Mouse (Mus musculus) CH12.LX (cell line): Measurements from ENCODE around the gene Polr1d. TPM values are rescaled to one million over a fixed set of nuclear protein-coding genes. Genes with fewer than 3 reads are reported as not detected.

Experiments
- DNase-seq: peaks from one replicate; pipeline ENCODE4 v3.0.0-alpha.2; 2013; ENCODE audit errors: extremely low read depth
- H3K27ac ChIP-seq: 2 replicates; pipeline ENCODE4 v1.5.1; 2012; ENCODE audit warnings: low read depth, mild to moderate bottlenecking, control low read depth, moderate library complexity; ENCODE audit not compliant: insufficient read depth
- H3K27me3 ChIP-seq: replicated peaks from 2 replicates; pipeline ENCODE3; 2012; ENCODE audit warnings: inconsistent platforms
- H3K36me3 ChIP-seq, 2 experiments: replicated peaks in 1 of 2; 2 replicates each; pipeline versions ENCODE3 to v1.6.1; 2012; ENCODE audit warnings: inconsistent platforms in 1 of 2, low read length in 1 of 2, mild to moderate bottlenecking in 1 of 2, mixed read lengths in 1 of 2, moderate library complexity in 1 of 2; ENCODE audit not compliant: control insufficient read depth in 1 of 2, insufficient read depth in 1 of 2
- H3K4me1 ChIP-seq, 2 experiments: 2 replicates each; pipeline ENCODE4 v1.6.1; 2012; ENCODE audit warnings: inconsistent platforms in 1 of 2, moderate library complexity in 1 of 2; ENCODE audit not compliant: insufficient read depth in 2 of 2, control insufficient read depth in 1 of 2
- H3K4me2 ChIP-seq: 2 replicates; pipeline ENCODE4 v1.6.1; 2012; ENCODE audit warnings: low read depth, mild to moderate bottlenecking, control low read depth; ENCODE audit not compliant: poor library complexity, insufficient read depth, severe bottlenecking
- H3K4me3 ChIP-seq, 3 experiments: fragments of 150-350 bp in 1 of 3; sonication (generic) in 1 of 3; replicated peaks in 1 of 3; 2 replicates each; pipeline versions ENCODE3 to v1.5.1; 2011 to 2012; ENCODE audit warnings: low read depth in 2 of 3, low read length in 2 of 3, mild to moderate bottlenecking in 2 of 3, moderate library complexity in 2 of 3, control low read depth in 1 of 3, improper control_type of control experiment in 1 of 3, inconsistent platforms in 1 of 3, mixed read lengths in 1 of 3; ENCODE audit not compliant: poor library complexity in 1 of 3
- H3K79me2 ChIP-seq: replicated peaks from 2 replicates; pipeline ENCODE4 v1.6.1; 2012; ENCODE audit warnings: mild to moderate bottlenecking, moderate library complexity; ENCODE audit not compliant: control insufficient read depth, poor library complexity, insufficient read depth, severe bottlenecking; ENCODE audit errors: extremely low read depth
- H3K9ac ChIP-seq: 2 replicates; pipeline ENCODE4 v1.6.1; 2012; ENCODE audit warnings: low read depth, mild to moderate bottlenecking, control low read depth, moderate library complexity; ENCODE audit not compliant: insufficient read depth
- H3K9me3 ChIP-seq: replicated peaks from 2 replicates; pipeline ENCODE3; 2012; ENCODE audit warnings: low read length, inconsistent platforms, mixed read lengths
- BHLHE40 ChIP-seq: IDR thresholded peaks from 2 replicates; pipeline ENCODE4 v1.6.1; 2011; ENCODE audit warnings: mild to moderate bottlenecking, low read depth, low read length, improper control_type of control experiment
- CHD1 ChIP-seq: IDR thresholded peaks from 2 replicates; pipeline ENCODE4 v1.6.1; 2012; ENCODE audit warnings: low read depth, low read length, improper control_type of control experiment, inconsistent platforms
- CHD2 ChIP-seq: IDR thresholded peaks from 2 replicates; pipeline ENCODE4 v1.6.1; 2011; ENCODE audit warnings: low read length, improper control_type of control experiment
- CTCF ChIP-seq, 2 experiments: IDR thresholded peaks in 1 of 2; conservative IDR thresholded peaks in 1 of 2; 2 replicates each; pipeline ENCODE4 v1.5.1; 2011 to 2012; ENCODE audit warnings: low read depth in 2 of 2, low read length in 2 of 2, improper control_type of control experiment in 1 of 2, inconsistent platforms in 1 of 2, mild to moderate bottlenecking in 1 of 2, moderate library complexity in 1 of 2
- E2F4 ChIP-seq: IDR thresholded peaks from 2 replicates; pipeline ENCODE4 v1.6.1; 2011; ENCODE audit warnings: low read depth, low read length, improper control_type of control experiment; ENCODE audit not compliant: insufficient replicate concordance
- ELF1 ChIP-seq: IDR thresholded peaks from 2 replicates; pipeline ENCODE4 v1.6.1; 2014; ENCODE audit warnings: low read depth, mild to moderate bottlenecking, inconsistent platforms, low read length, improper control_type of control experiment
- EP300 ChIP-seq: IDR thresholded peaks from 2 replicates; pipeline ENCODE4 v1.6.1; 2011; ENCODE audit warnings: low read length, improper control_type of control experiment
- ETS1 ChIP-seq: conservative IDR thresholded peaks from 2 replicates; pipeline ENCODE4 v1.6.1; 2012; ENCODE audit warnings: low read depth, mild to moderate bottlenecking, inconsistent platforms, low read length, improper control_type of control experiment, moderate library complexity
- GABPA ChIP-seq: IDR thresholded peaks from 2 replicates; pipeline ENCODE4 v1.6.1; 2012; ENCODE audit warnings: low read depth, low read length, improper control_type of control experiment, inconsistent platforms; ENCODE audit not compliant: insufficient replicate concordance
- IRF4 ChIP-seq: IDR thresholded peaks from 2 replicates; pipeline ENCODE4 v1.6.1; 2014; ENCODE audit warnings: low read depth, mild to moderate bottlenecking, inconsistent platforms, low read length, improper control_type of control experiment
- JUN ChIP-seq: IDR thresholded peaks from 2 replicates; pipeline ENCODE4 v1.6.1; 2011; ENCODE audit warnings: low read depth, mild to moderate bottlenecking, low read length, improper control_type of control experiment, moderate library complexity; ENCODE audit not compliant: insufficient read depth
- KAT2A ChIP-seq: IDR thresholded peaks from 2 replicates; pipeline ENCODE4 v1.6.1; 2012; ENCODE audit warnings: low read length, improper control_type of control experiment, inconsistent platforms; ENCODE audit not compliant: insufficient replicate concordance
- MAFK ChIP-seq: IDR thresholded peaks from 2 replicates; pipeline ENCODE4 v1.6.1; 2011; ENCODE audit warnings: low read length, improper control_type of control experiment; ENCODE audit not compliant: insufficient replicate concordance
- MAX ChIP-seq: IDR thresholded peaks from 2 replicates; pipeline ENCODE4 v1.6.1; 2011; ENCODE audit warnings: low read length, improper control_type of control experiment
- MAZ ChIP-seq: IDR thresholded peaks from 2 replicates; pipeline ENCODE4 v1.6.1; 2012; ENCODE audit warnings: low read depth, mild to moderate bottlenecking, inconsistent platforms, low read length, improper control_type of control experiment, moderate library complexity
- MEF2A ChIP-seq: IDR thresholded peaks from 2 replicates; pipeline ENCODE4 v1.6.1; 2014; ENCODE audit warnings: low read depth, mild to moderate bottlenecking, inconsistent platforms, low read length, improper control_type of control experiment, borderline replicate concordance
- MYC ChIP-seq: IDR thresholded peaks from 2 replicates; pipeline ENCODE4 v1.6.1; 2011; ENCODE audit warnings: low read depth, mild to moderate bottlenecking, improper control_type of control experiment, low read length
- NELFE ChIP-seq: IDR thresholded peaks from 2 replicates; pipeline ENCODE4 v1.6.1; 2011; ENCODE audit warnings: low read depth, low read length, improper control_type of control experiment
- NRF1 ChIP-seq: IDR thresholded peaks from 2 replicates; pipeline ENCODE4 v1.6.1; 2014; ENCODE audit warnings: low read depth, mild to moderate bottlenecking, inconsistent platforms, low read length, improper control_type of control experiment, moderate library complexity
- PAX5 ChIP-seq: IDR thresholded peaks from 2 replicates; pipeline ENCODE4 v1.6.1; 2012; ENCODE audit warnings: low read length, inconsistent platforms, mixed read lengths
- RAD21 ChIP-seq: IDR thresholded peaks from 2 replicates; pipeline ENCODE4 v1.6.1; 2011; ENCODE audit warnings: low read depth, mild to moderate bottlenecking, low read length, improper control_type of control experiment, moderate library complexity
- SIN3A ChIP-seq: IDR thresholded peaks from 2 replicates; pipeline ENCODE4 v1.6.1; 2012; ENCODE audit warnings: low read length, improper control_type of control experiment, inconsistent platforms
- SMC3 ChIP-seq: IDR thresholded peaks from 2 replicates; pipeline ENCODE4 v1.6.1; 2011; ENCODE audit warnings: low read depth, low read length, improper control_type of control experiment
- TBP ChIP-seq: conservative IDR thresholded peaks from 2 replicates; pipeline ENCODE4 v1.6.1; 2011; ENCODE audit warnings: low read depth, low read length, improper control_type of control experiment
- TCF12 ChIP-seq: IDR thresholded peaks from 2 replicates; pipeline ENCODE4 v1.6.1; 2014; ENCODE audit warnings: low read depth, mild to moderate bottlenecking, inconsistent platforms, low read length, improper control_type of control experiment
- USF2 ChIP-seq: conservative IDR thresholded peaks from 2 replicates; pipeline ENCODE4 v1.6.1; 2011; ENCODE audit warnings: low read depth, low read length, improper control_type of control experiment
- ZKSCAN1 ChIP-seq: IDR thresholded peaks from 2 replicates; pipeline ENCODE4 v1.6.1; 2012; ENCODE audit warnings: low read depth, inconsistent platforms, low read length, improper control_type of control experiment, borderline replicate concordance
- ZMIZ1 ChIP-seq: IDR thresholded peaks from 2 replicates; pipeline ENCODE4 v1.6.1; 2012; ENCODE audit warnings: low read depth, mild to moderate bottlenecking, inconsistent platforms, low read length, improper control_type of control experiment
- ZNF384 ChIP-seq: IDR thresholded peaks from 2 replicates; pipeline ENCODE4 v1.6.1; 2012; ENCODE audit warnings: low read depth, low read length, improper control_type of control experiment, inconsistent platforms
- dilution Hi-C: fragments of 300-500 bp; cut with MboI; formaldehyde crosslinking; loops from 2 replicates; pipeline ENCODE4 v1.14.3; 2020; ENCODE audit warnings: low sequenced_read_pairs; ENCODE audit not compliant: extremely low pct_unique_long_range_greater_than_20kb, extremely low pct_ligation_motif_present
- in situ Hi-C: fragments of 300-500 bp; cut with MboI; formaldehyde crosslinking; loops from 3 replicates; pipeline ENCODE4 v1.14.3; 2019; ENCODE audit warnings: low sequenced_read_pairs, low pct_ligation_motif_present, low pct_unique_long_range_greater_than_20kb, mixed read lengths
- polyA plus RNA-seq: library from polyadenylated mRNA; unstranded; fragments of >175 nt; gene quantifications from 2 replicates; pipeline ENCODE4 v1.2.1, GENCODE M21; 2012; ENCODE audit warnings: low read depth; ENCODE audit not compliant: insufficient read length
- total RNA-seq, 2 experiments: library from RNA; depleted of rRNA; stranded (reverse); fragments of 300-350 nt in 1 of 2; fragments of >200 nt in 1 of 2; gene quantifications; 2 replicates each; pipeline ENCODE4 v1.2.3; 2012 to 2014

Polr1d gene
- total and polyA plus RNA-seq, 3 experiments, result 293 to 354 (median 300) TPM

GRCm38 (mm10) chr5:147054747-147055270 lies 22.0 kb upstream of the Polr1d start:
- DNase-seq, result no peak
- Histone ChIP-seq H3K4me1 (peaks cover 4 to 63% of the 10 kb centered on the region in 2 experiments; a peak in 3 of 4 replicates), H3K9me3 (no peaks in the 10 kb centered on the region), H3K36me3 (no peaks in the 10 kb centered on the region), H3K4me2 (no peak overlapping the region; the same call in 1 of the 2 replicates), H3K27me3 (no peaks in the 10 kb centered on the region), H3K79me2 (peaks cover 78% of the 10 kb centered on the region), H3K27ac (peak overlapping the region; percentile 61), H3K4me3 (no peak overlapping the region), H3K9ac (no peak overlapping the region)
- TF ChIP-seq NELFE (no peak), SIN3A (0 out of 2 replicates have a peak, but pooled peaks have one; percentile 14), MEF2A (no peak), ZNF384 (peak; percentile 62), MAX (no peak), USF2 (no peak)
- dilution Hi-C loops (no loop called here), in situ Hi-C loops (no loop called here)

GRCm38 (mm10) chr5:147055572-147056245 lies 21.1 kb upstream of the Polr1d start:
- dilution Hi-C loops, result no loop called here
- H3K27me3 ChIP-seq, result no peaks in the 10 kb centered on the region
- no peaks in the 10 kb centered on the region for H3K36me3 ChIP-seq
- in situ Hi-C loops, result no loop called here
- DNase-seq, result peak; percentile 94
- no peaks in the 10 kb centered on the region for H3K9me3 ChIP-seq
- peak overlapping the region; percentile 81 for H3K4me2 ChIP-seq
- H3K4me1 ChIP-seq, result peaks cover 3 to 63% of the 10 kb centered on the region in 2 experiments; a peak in 3 of 4 replicates
- peaks cover 77% of the 10 kb centered on the region for H3K79me2 ChIP-seq
- peak overlapping the region; percentile 24 to 41 (median 29) for H3K4me3 ChIP-seq
- H3K27ac ChIP-seq, result peak overlapping the region; percentile 93
- peak overlapping the region; percentile 85 for H3K9ac ChIP-seq
- TF ChIP-seq IRF4 (peak; percentile 69), MYC (peak; percentile 87), RAD21 (no peak; the same call in 1 of the 2 replicates), USF2 (no peak), TBP (peak; percentile 89), ETS1 (peak; percentile 97), ZKSCAN1 (no peak), BHLHE40 (peak; percentile 83), MAZ (peak; percentile 82; the same call in 1 of the 2 replicates), NELFE (no peak; the same call in 1 of the 2 replicates), KAT2A (no peak), GABPA (no peak), TCF12 (peak; percentile 91), EP300 (peak; percentile 91), MAX (peak; percentile 77), MEF2A (peak; percentile 84), MAFK (peak; percentile 100), CHD2 (peak; percentile 67), ZNF384 (no peak), ELF1 (no peak), ZMIZ1 (no peak; the same call in 1 of the 2 replicates), PAX5 (no peak), NRF1 (0 out of 2 replicates have a peak, but pooled peaks have one; percentile 21), SMC3 (no peak), CTCF (conservative IDR thresholded peaks at IDR 0.05 in 1 of 2, IDR thresholded peaks at IDR 0.05 in 1 of 2; ENCODE audit: low read depth in 2 of 2, low read length in 2 of 2) (no peak), E2F4 (no peak), JUN (0 out of 2 replicates have a peak, but pooled peaks have one; percentile 30), CHD1 (peak; percentile 87)
